Mouse (Mus musculus) thymus, adult 2 months (tissue): Measurements from ENCODE around the gene Mphosph9. TPM values are rescaled to one million over a fixed set of nuclear protein-coding genes. Genes with fewer than 3 reads are reported as not detected.

Experiments
- DNase-seq: peaks from one replicate; pipeline ENCODE4 v3.0.0; 2021
- H3K27ac ChIP-seq: fragments of 200-500 bp; 2 replicates; pipeline ENCODE4 v1.5.1; 2012; ENCODE audit warnings: low read length, control low read depth; ENCODE audit not compliant: control insufficient read depth, insufficient read depth
- H3K27me3 ChIP-seq: fragments of 200-500 bp; 2 replicates; pipeline ENCODE4 v1.6.1; 2012; ENCODE audit warnings: mild to moderate bottlenecking, low read length, moderate library complexity, mixed read lengths; ENCODE audit not compliant: control insufficient read depth, insufficient read depth
- H3K36me3 ChIP-seq: fragments of 200-500 bp; 2 replicates; pipeline ENCODE4 v1.6.1; 2012; ENCODE audit warnings: mild to moderate bottlenecking, low read length, moderate library complexity; ENCODE audit not compliant: control insufficient read depth, insufficient read depth
- H3K4me1 ChIP-seq: fragments of 200-500 bp; replicated peaks from 2 replicates; pipeline ENCODE4 v1.6.1; 2012; ENCODE audit warnings: low read length; ENCODE audit not compliant: control insufficient read depth, insufficient read depth
- H3K4me3 ChIP-seq: fragments of 200-500 bp; 2 replicates; pipeline ENCODE4 v1.5.1; 2012; ENCODE audit warnings: mild to moderate bottlenecking, low read length, control low read depth, moderate library complexity; ENCODE audit not compliant: control insufficient read depth, insufficient read depth
- CTCF ChIP-seq: fragments of 200-500 bp; IDR thresholded peaks from 2 replicates; pipeline ENCODE4 v1.5.1; 2012; ENCODE audit warnings: mild to moderate bottlenecking, control low read depth, low read length, moderate library complexity, borderline replicate concordance; ENCODE audit not compliant: control insufficient read depth, poor library complexity, insufficient read depth; ENCODE audit errors: extremely low read depth
- POLR2A ChIP-seq: fragments of 200-500 bp; IDR thresholded peaks from 2 replicates; pipeline ENCODE4 v1.6.1; 2012; ENCODE audit warnings: mild to moderate bottlenecking, low read length, control low read depth, moderate library complexity; ENCODE audit not compliant: control insufficient read depth, poor library complexity, insufficient read depth; ENCODE audit errors: extremely low read depth
- WGBS: fragments of 180-500 bp; shearing (Covaris S2); methylation state at CpG from one replicate; pipeline ENCODE4 v1.1.7; 2018; 5-methylcytosine and 5-hydroxymethylcytosine counted together
- polyA plus RNA-seq: library from polyadenylated mRNA; depleted of rRNA; stranded (reverse); fragments of >200 nt; gene quantifications from 2 replicates; pipeline ENCODE4 v1.2.3, GENCODE M21; 2012

Gene Mphosph9
- polyA plus RNA-seq, 1 experiment: 16.2 TPM

DNA sequence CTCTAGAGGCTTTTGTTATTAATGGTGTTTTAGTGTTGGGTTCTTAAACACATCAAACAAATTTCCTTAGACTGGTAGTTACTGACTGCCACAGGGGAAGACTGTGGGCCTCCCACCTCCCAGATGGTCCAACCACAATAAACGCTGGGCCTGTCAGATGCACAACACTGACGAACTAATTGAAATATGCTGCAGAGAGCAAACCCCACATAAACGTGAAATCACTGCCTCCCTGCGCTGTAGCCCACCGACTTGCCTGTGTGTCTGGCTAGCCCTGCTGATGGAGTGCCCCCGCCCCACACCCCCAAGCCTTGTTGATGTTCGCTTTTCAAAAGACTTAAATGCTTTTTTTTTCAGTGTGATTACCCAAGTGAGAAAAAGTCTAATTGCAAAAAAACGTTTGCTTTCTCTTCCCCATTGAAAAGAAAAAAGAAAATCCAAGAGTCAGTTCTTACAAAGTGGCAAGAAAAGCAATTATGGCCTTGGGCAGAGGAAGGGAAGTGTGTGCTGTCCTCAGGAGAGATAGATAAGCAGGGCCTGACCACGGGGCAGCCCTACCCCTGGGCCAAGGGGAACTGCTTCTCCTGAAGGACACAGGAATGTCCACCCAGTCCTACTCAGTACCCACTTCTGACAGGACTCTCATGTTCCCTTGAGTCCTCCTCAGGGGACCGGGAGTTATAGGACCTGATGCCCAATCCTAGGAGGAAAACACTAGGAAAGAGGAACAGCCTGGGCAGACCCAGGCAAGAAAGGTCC, 85.9 kb downstream of the Mphosph9 start:
- TF ChIP-seq POLR2A: no peak
- no peak for TF ChIP-seq CTCF
- 27% methylated on average over 10 of the region's 10 CpGs for WGBS
- H3K4me3 ChIP-seq: no peak overlapping the region
- no peak overlapping the region for H3K27ac ChIP-seq
- DNase-seq: no peak
- peaks cover 47% of the 10 kb centered on the region for H3K4me1 ChIP-seq
- peaks cover 12% of the 10 kb centered on the region; the same call in 1 of the 2 replicates for H3K36me3 ChIP-seq
- no peaks in the 10 kb centered on the region for H3K27me3 ChIP-seq

DNA sequence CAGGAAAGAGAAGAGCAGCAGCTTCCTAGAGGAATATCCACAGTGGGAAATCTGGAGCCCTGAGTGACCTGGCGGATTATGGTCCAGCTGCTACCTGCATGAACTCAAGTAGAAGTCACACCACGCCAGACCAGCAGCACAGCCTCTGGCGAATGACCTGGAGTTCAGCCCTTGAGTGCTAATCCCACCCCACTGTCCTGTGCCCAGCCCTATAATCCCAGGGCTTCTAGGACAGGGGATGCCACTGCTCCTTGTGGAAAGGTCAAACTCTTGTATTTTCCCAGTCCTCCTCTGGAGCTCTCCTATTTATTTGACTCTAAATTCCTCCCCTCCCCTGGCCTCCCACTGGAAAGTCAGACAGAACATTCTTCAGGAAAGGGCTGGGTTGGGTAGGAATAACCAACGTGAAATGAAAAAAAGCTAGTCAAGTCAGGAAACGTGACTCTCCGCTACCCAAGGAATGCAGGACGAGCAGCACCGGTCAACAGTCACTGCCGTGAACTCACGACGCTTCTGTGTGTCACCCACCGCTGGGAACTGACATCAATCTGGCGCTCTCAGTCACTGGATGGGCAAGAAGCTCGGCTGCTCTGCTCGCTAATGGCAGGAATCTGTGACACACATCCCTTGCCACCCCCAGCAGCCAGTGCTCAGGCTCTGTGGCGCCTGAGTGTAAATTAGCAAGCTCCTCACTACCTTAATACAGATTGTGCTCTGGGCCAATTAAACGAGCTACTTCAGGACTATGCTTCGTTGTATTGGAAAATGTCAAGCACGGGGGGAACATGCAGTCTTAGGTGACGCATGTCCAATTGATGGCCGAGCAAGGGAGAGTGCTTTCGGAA, 86.7 kb downstream of the Mphosph9 start:
- H3K36me3 ChIP-seq: peaks cover 12% of the 10 kb centered on the region; the same call in 1 of the 2 replicates
- 67% methylated on average over 22 of the region's 22 CpGs for WGBS
- peaks cover 53% of the 10 kb centered on the region for H3K4me1 ChIP-seq
- no peak for DNase-seq
- H3K27me3 ChIP-seq: no peaks in the 10 kb centered on the region
- no peak overlapping the region for H3K27ac ChIP-seq
- no peak overlapping the region for H3K4me3 ChIP-seq
- TF ChIP-seq CTCF (no peak), POLR2A (no peak)

DNA sequence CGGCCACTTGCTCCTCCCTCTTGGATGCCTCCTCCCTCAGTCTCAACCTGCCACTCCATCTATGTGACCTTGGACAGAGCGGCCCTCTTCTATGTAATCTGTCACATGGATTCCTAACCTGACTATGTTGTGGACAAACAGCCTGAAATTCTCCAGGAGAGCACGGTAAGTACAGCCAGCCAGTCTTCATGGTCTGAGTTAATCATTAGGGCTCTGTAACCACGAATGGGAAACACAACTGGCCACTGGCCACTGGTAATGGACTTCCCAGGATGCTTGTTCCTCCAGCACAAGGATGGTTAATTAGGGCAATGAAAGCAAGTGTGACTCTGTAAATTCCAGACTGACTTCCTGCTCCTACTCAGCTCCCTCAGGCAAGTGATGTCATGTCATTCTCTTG, 91.6 kb downstream of the Mphosph9 start:
- no peak for DNase-seq
- TF ChIP-seq CTCF (no peak), POLR2A (no peak)
- no peak overlapping the region for H3K4me3 ChIP-seq
- 98% methylated on average over 4 of the region's 4 CpGs for WGBS
- H3K4me1 ChIP-seq: peaks cover 68% of the 10 kb centered on the region
- H3K27ac ChIP-seq: no peak overlapping the region
- H3K36me3 ChIP-seq: no peaks in the 10 kb centered on the region
- H3K27me3 ChIP-seq: no peaks in the 10 kb centered on the region

DNA sequence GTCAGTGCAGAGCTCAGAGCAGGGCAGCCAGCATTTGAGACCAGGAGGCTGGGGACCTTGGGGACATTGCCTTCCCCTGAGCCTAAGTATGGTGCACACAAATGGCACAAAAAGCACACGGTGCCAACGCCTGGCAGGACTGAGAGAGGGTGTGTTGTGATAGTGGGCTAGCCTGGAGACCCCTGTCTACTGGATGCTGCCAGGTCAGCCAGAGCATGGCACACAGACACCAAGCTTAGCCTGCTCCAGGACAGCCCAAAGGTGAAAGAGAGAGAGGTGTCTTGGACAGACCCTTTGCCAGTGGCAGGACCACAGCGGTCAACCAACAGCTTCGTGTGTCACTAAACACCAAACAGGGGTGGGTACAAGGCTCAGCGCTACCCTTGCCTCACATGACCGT, 93.0 kb downstream of the Mphosph9 start:
- Histone ChIP-seq H3K27ac (peak overlapping the region; percentile 94; the same call in 1 of the 2 replicates), H3K36me3 (no peaks in the 10 kb centered on the region), H3K27me3 (no peaks in the 10 kb centered on the region), H3K4me3 (no peak overlapping the region), H3K4me1 (peaks cover 70% of the 10 kb centered on the region)
- 95% methylated on average over 6 of the region's 6 CpGs for WGBS
- TF ChIP-seq POLR2A (no peak), CTCF (no peak)
- DNase-seq: no peak

DNA sequence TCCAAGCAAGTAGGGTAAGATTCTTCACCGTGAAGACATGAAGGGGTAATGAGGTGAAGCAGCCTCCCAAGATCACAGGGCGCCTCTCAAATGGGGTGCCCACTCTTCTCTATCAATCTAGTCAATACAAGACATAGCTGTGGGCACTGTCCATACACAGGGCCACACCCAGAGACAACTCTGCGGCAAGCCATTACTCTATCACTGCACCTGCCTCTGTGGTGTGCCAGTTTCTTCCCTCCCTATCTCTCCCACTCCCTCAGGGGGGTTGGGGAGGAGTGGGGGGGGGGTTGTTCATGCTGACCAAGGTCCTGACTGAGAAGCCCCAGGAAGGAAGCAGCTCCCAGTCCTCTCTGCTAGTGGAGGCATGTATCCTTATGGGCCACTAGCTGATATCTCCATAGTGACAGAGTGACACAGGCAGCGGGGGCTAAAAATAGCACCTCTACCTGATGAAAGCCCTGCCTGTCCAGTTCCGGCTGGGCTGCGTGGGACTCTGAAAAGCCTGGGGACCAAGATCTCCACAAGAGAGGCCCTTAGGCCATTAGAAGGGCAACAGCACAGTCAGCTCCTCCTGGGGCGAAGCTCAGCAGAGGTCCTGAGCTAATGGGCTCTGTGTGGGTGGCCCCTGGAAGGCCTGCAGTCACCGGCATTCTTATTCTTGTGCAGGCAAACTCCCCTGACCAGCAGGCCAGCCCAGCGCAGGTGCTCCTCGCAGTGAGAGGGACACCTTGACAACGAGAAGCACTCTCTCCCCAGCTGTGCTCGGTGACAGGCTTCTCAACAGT, 93.7 kb downstream of the Mphosph9 start:
- Histone ChIP-seq H3K27me3 (no peaks in the 10 kb centered on the region), H3K4me3 (no peak overlapping the region), H3K27ac (peak overlapping the region; percentile 94), H3K36me3 (no peaks in the 10 kb centered on the region), H3K4me1 (peaks cover 72% of the 10 kb centered on the region)
- no peak for DNase-seq
- TF ChIP-seq POLR2A: no peak
- TF ChIP-seq CTCF: 0 out of 2 replicates have a peak, but pooled peaks have one; percentile 33
- 67% methylated on average over 12 of the region's 12 CpGs for WGBS

DNA sequence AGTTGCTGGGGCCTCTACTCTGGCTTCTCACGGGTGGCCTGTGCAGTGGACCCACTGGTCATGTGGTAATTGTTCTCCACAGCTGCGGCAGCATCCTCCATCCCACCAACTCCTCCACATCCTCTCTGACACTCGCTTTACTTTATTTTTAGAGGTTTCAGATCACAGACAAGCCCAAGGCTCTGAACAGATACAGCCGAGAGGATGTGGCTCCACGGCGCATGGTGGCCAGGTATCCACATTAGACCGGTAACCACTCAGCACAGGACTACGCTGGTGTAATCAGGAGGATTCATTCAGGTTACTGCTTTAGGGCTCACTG, 94.7 kb downstream of the Mphosph9 start:
- peaks cover 66% of the 10 kb centered on the region for H3K4me1 ChIP-seq
- no peaks in the 10 kb centered on the region for H3K36me3 ChIP-seq
- H3K4me3 ChIP-seq: peak overlapping the region; percentile 19
- H3K27ac ChIP-seq: peak overlapping the region; percentile 94
- peak; percentile 60 for DNase-seq
- 7% methylated on average over 8 of the region's 8 CpGs for WGBS
- TF ChIP-seq CTCF: no peak
- TF ChIP-seq POLR2A: no peak
- no peaks in the 10 kb centered on the region for H3K27me3 ChIP-seq
